Mouse (Mus musculus): ENCODE data around the gene Dync2h1. TPM values are rescaled to one million over a fixed set of nuclear protein-coding genes. Genes with fewer than 3 reads are reported as not detected.

Gene Dync2h1
- total RNA-seq, 2 experiments from 2014 or later = 25.2 to 32.8 TPM

Other genes starting within 250 kb of the Dync2h1 start
- 10 to 100 TPM; 70.1 to 79.9 TPM for gene Dcun1d5, start 74 bp upstream of the Dync2h1 start, total RNA-seq (2021)
- not detected for gene Mmp13, start 88.1 kb upstream of the Dync2h1 start, total RNA-seq (2021)
- not detected for gene Mmp12, start 159.9 kb upstream of the Dync2h1 start, total RNA-seq (2021)
- gene Mmp1b, start 203.6 kb upstream of the Dync2h1 start, total RNA-seq (2021) = not detected